Mouse (Mus musculus) lung, adult 2 months (tissue): ENCODE measurements around the gene Arhgap15.

Experiments used
- CTCF ChIP-seq: fragments of 200-500 bp; IDR thresholded peaks from 2 replicates; pipeline ENCODE4 v1.5.1; 2011; ENCODE audit warnings: mild to moderate bottlenecking, low read length, control low read depth; ENCODE audit not compliant: insufficient read depth
- POLR2A ChIP-seq: fragments of 200-500 bp; IDR thresholded peaks from 2 replicates; pipeline ENCODE4 v1.6.1; 2011; ENCODE audit warnings: low read depth, mild to moderate bottlenecking, control low read depth, low read length, borderline replicate concordance; ENCODE audit errors: extremely low read depth

DNA sequence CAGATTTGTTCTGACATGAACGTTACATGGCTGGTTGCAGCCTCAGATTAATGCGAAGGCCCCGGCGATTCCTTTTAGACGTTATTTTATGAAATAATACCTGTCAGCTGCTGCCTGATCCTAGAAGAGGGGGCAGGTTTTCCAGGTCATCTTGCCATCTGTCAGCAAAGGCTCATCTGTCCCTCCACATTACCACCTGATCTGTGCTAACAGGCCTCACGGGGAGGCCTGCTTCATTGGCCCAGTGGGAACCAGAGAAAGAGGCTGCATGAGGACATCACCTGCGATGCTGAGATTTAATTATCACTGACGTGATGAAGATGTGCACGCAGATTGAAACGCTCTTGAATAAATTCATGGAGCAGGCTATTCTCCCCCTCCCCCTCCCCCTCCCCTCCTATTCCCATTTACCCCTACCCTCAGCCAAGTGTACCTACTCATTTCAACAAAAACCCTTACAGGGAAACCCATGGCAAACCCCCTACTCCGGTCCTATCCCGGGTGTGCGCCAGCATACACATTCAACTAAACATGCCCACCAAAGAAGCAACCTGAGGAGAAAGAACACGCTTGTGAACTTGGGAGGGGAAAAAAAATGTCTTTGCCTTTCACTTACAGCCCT lies 268.9 kb downstream of the Arhgap15 start:
- no peak for TF ChIP-seq POLR2A
- no peak for TF ChIP-seq CTCF
